Mouse (Mus musculus) myocyte (in vitro differentiated cells): ENCODE measurements at regions not wholly inside any gene's neighbourhood (a gene's known extent, or its start where the extent isn't known, plus 50 kb on each side); places are given as distances from the start of the nearest gene placed in this dataset.

Experiments used
- POLR2A ChIP-seq: IDR thresholded peaks from one replicate; pipeline ENCODE4 v1.6.1; 2011; ENCODE audit warnings: low read depth, mild to moderate bottlenecking, control low read depth, moderate library complexity; ENCODE audit not compliant: insufficient read length
- REST ChIP-seq: IDR thresholded peaks from one replicate; pipeline ENCODE4 v1.6.1; 2011; ENCODE audit warnings: mild to moderate bottlenecking, control low read depth, moderate library complexity; ENCODE audit not compliant: insufficient read depth, insufficient read length
- TCF12 ChIP-seq: IDR thresholded peaks from one replicate; pipeline ENCODE4 v1.6.1; 2011; ENCODE audit warnings: mild to moderate bottlenecking, control low read depth; ENCODE audit not compliant: poor library complexity, insufficient read depth, severe bottlenecking

- TF ChIP-seq TCF12 (no peak), REST (no peak), POLR2A (no peak)
Measured at GRCm38 (mm10) chr6:22794755-22795154, 80.5 kb upstream of the Ptprz1 start.
